Mouse (Mus musculus): ENCODE measurements around the gene Gtdc1.

GRCm38 (mm10) chr2:44535760-44536159, 391.7 kb downstream of the Gtdc1 start:
- TF ChIP-seq POLR2A (IDR thresholded peaks at IDR 0.05; ENCODE audit: control insufficient read depth, low read depth, low read length) (no peak), CTCF (IDR thresholded peaks at IDR 0.05; ENCODE audit: control insufficient read depth, insufficient read depth, insufficient replicate concordance, low read depth, low read length) (no peak)

Data from testis, adult 2 months (tissue).